Mouse (Mus musculus): ENCODE measurements around the gene Hinfp. TPM values are rescaled to one million over a fixed set of nuclear protein-coding genes. Genes with fewer than 3 reads are reported as not detected.
A peak's percentile ranks its signal among the peaks of the same experiment; 100 is the strongest.
"Not testable (repeated sequence)": the region's sequence is repeated elsewhere in the genome, so short reads cannot be mapped to it uniquely, and the experiment has no call there.

The Hinfp gene
- polyA plus RNA-seq, 1 experiment: 32.3 TPM

- peak; percentile 100 for DNase-seq (ENCODE audit: extremely low spot score in 1 of 2, low spot score in 1 of 2)
These were observed 29.2 kb upstream of the Hinfp start, which contains the start of gene H2afx for GRCm38 (mm10) chr9:44334396-44335330. Gene H2afx, plus strand, starts transcription at chr9:44334694.

DNA sequence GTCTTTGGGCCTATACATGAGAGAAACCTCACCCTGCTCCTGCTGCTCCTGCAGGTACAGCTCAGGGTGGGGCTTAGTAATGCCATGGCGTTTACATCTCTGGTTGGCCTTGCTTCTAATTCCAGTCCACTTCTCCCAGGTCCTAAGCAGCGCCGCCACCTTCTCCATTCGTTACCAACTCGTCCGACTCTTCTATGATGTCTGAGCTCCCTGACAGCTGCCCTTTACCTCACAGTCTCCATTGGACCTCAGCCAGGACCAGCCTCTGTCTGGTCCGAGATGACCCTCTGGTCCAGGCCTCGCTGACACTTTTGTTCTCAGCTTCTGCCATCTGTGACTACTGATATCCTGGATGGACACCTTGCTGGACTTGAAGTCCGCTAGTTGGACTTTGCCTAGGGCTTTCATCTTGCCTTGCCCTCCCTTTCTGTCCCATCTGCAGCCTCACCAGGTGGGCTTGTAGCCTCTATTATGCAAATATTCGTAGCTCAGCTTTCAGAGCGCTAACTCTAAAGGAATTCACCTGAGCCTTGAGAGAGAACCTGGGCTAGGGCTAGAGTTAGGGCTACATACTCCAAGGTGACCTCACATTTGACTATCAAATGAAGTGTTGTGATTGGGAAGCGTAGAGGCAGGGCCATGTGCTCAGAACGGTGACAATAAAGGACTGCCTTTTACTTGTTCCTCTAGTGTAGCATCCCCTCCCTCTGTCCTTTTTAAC lies 27.6 kb upstream of the Hinfp start:
- DNase-seq (ENCODE audit: extremely low spot score in 1 of 2, low spot score in 1 of 2): no peak

DNA sequence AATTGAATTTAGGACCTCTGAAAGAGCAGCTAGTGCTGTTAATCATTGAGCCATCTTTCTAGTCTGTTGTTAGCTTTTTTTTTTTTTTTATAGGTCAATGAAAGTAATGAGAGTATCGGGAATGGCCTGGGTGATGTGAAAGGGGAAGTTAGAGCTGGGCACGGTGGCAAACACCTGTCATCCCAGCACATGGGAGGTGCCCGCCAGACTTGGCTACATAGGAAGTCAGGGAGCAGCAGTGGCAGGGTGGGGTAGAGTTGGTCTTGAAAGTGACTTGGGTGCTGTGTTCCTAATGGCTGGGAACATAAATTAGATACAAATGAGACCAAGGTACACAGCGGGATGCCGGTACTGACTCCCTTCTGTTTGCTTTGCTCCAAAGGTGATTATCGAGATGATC lies 25.3 kb upstream of the Hinfp start:
- no peak for DNase-seq (ENCODE audit: extremely low spot score in 1 of 2, low spot score in 1 of 2)

GRCm38 (mm10) chr9:44327926-44328325 lies 22.5 kb upstream of the Hinfp start:
- DNase-seq (ENCODE audit: extremely low spot score in 1 of 2, low spot score in 1 of 2): no peak

DNA sequence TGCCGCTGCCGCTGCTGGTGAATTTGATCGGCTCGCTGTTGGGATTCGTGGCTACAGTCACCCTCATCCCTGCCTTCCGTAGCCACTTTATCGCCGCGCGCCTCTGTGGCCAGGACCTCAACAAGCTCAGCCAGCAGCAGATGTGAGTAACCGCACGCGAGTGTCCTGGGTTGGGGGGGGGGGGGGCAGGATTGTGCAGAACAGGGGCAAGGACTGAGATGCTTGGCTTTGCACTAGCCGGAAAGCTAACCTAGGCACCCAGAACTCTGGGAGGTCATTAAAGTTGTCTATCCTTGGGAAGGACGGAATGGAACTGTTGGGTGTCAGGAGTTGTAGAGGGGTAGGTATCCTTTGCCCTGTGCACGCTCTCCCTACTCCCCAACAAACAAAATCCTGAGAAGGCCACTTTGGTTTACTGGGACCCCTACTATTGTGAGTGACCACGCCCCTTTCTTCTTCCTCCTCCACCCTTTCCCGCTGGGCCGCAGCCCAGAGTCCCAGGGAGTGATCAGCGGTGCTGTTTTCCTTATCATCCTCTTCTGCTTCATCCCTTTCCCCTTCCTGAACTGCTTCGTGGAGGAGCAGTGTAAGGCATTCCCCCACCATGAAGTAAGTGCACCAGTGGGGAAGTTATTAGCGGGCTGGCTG lies 21.7 kb upstream of the Hinfp start:
- DNase-seq (ENCODE audit: extremely low spot score in 1 of 2, low spot score in 1 of 2): no peak

- peak; percentile 79 to 90 for DNase-seq (ENCODE audit: extremely low spot score in 1 of 2, low spot score in 1 of 2)
These were observed 21.0 kb upstream of the Hinfp start for GRCm38 (mm10) chr9:44326371-44327063.

GRCm38 (mm10) chr9:44325768-44326370 lies 20.4 kb upstream of the Hinfp start, which contains the start of gene Dpagt1:
Gene Dpagt1, plus strand, starts transcription at chr9:44326019.
- no peak for DNase-seq (ENCODE audit: extremely low spot score in 1 of 2, low spot score in 1 of 2)

- not testable (repeated sequence) for DNase-seq (ENCODE audit: extremely low spot score in 1 of 2, low spot score in 1 of 2)
These were observed 19.7 kb upstream of the Hinfp start for GRCm38 (mm10) chr9:44325032-44325767.

- DNase-seq (ENCODE audit: extremely low spot score in 1 of 2, low spot score in 1 of 2): no peak
These were observed 18.7 kb upstream of the Hinfp start for GRCm38 (mm10) chr9:44324147-44324546.

DNA sequence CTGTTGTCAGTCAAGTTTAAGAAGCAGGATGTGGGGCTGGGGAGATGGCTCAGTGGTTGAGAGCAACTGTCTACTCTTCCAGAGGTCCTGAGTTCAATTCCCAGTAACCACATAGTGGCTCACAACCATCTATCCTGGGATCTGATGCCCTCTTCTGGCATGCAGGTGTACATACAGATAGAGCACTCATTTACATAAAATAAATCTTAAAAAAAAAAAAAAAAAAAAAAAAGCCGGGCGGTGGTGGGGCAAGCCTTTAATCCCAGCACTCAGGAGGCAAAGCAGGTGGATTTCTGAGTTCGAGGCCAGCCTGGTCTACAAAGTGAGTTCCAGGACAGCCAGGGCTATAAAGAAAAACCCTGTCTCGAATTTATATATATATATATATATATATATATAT lies 18.2 kb upstream of the Hinfp start:
- not testable (repeated sequence) for DNase-seq (ENCODE audit: extremely low spot score in 1 of 2, low spot score in 1 of 2)

DNA sequence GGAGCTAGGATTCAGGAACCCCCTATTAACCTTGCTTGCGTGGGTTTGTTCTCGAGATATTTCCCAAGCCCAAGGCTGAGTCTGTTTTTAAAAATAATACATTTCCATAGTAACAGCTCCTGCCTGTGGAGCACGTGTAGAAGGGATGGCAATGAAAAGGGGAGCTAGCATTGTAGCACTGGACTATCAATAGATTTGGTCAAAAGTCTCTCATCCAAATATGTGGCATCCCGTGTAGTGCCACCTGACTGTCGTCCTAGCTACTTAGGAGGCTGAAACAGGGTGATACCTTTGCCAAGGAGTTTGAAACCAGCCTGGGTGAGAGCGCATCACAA lies 15.3 kb upstream of the Hinfp start:
- peak in 1 of 2 experiments; percentile 66 for DNase-seq (ENCODE audit: extremely low spot score in 1 of 2, low spot score in 1 of 2)

DNA sequence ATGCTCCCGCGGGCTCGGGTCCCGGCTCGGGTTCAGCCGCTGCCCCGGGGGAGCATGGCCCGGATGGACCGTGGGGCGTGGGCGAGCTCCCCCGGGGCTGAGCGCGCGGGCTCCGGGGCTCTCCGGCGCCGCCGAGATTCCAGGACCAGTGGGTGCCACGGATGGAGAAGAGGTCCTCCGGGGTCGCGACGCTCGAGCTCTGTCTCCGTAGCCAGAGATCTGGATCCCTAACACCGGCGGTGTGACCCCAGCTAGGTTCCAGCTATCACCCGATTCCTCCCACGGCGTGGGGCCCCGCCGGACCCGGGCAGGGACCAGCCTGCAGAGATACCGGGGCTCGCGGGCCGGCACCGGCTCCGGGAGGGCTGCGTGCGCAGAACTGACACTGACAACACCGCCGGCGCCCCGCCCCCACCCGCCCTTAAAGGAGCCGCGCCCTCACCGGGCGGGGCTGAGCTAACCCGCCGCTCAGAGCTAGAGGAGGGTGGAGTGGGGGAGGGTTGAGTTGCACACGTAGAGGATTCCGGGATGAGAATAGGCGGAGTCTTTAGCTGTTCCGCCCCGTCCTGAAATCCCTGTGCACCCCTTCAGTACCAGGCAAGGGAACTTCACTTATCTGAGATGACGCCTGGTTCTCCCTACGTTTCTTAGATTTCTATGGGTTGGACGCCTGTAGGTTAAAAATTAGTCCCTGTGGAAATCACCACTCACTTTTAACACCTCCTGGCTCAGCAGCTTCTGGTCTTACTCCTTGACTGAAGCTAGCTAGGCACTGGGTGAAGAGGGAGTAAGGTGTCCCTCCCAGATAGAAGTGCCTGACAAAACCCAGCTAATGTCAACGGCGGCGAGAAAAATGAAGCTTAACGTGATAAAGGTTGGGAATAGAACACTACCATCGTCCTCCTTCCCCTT lies 14.7 kb upstream of the Hinfp start, which contains the start of gene C2cd2l:
Gene C2cd2l (minus strand): TSS at position 399 of the 912 bp plus-strand sequence.
- peak; percentile 92 to 96 for DNase-seq (ENCODE audit: extremely low spot score in 1 of 2, low spot score in 1 of 2)

DNA sequence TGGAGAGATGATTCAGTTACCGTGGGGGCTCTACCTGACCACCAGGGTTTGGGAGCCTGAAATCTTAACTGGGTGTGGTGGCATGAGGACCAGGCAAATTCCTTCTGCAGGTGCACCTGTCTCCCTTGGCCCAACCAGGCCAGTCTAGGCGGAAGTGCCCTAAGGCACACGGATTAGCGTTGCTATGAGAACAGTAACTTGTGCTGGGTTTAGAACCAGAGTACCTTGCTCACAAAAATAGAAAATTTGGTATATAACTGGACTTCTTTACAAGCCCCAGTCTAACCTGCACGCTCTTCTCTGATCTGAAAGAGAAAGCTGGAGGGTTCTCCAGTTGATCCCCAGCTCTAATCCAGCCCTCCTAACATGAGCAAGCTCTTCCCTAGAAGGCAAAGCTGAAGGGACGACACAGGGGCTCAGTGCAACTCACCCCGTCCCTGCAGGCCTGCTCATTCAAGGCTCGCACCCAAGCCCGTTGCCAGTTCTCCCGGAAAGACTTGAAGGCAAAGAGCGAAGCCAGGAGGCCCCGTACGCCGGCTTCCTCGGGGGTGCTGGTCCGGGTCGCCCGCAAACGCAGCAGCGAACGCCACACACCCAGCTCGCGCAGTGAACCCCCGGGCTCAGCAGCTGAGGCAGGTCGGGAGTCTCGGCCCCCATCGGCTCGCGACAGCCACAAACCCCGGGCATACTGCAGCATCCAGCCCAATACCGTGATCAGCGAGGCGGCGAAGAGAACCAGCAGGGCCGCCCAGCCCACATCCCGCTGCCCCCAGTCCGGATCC lies 13.8 kb upstream of the Hinfp start:
- DNase-seq (ENCODE audit: extremely low spot score in 1 of 2, low spot score in 1 of 2): no peak

GRCm38 (mm10) chr9:44318826-44319095 lies 13.3 kb upstream of the Hinfp start:
- no peak for DNase-seq (ENCODE audit: extremely low spot score in 1 of 2, low spot score in 1 of 2)

DNA sequence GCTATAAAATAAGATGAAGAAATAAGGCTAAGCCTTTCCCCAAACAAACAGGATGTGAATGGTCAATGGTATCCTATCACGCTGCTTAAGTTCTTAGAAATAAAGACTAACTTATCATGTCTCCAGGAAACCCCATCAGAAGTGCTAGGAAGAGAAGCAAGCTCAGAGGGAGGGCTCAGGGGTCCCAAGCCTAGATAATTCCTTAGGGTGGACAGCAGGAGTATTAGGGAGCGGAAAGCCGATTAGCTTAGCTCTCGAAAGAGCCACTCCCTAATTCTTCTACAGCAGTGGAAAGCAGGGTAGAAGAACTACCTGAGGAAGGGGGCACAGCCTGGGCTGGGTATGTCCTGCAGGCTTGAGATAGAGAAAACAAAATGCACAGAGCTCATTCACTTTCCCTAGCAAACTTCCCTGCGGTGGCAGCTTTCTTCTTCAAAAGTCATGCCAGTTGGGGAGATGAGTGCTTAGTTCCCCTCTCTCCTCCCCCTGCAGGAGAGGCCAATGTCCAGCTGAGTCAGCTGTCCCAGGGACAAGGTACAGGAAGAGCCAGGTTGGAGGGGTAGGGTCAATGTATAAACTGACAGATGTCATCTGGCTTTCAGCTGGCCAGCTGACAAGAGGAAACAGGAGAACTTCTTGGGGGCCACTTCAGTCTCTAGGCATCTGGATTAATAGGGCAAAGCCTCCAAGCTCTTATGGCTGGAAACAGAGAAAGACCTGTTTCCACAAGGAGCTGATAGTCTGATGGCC lies 12.8 kb upstream of the Hinfp start:
- no peak for DNase-seq (ENCODE audit: extremely low spot score in 1 of 2, low spot score in 1 of 2)

GRCm38 (mm10) chr9:44317452-44317851 lies 12.0 kb upstream of the Hinfp start:
- no peak for DNase-seq (ENCODE audit: extremely low spot score in 1 of 2, low spot score in 1 of 2)

GRCm38 (mm10) chr9:44314910-44315309 lies 9.4 kb upstream of the Hinfp start:
- no peak for DNase-seq (ENCODE audit: extremely low spot score in 1 of 2, low spot score in 1 of 2)
